In the genomic region with DNA sequence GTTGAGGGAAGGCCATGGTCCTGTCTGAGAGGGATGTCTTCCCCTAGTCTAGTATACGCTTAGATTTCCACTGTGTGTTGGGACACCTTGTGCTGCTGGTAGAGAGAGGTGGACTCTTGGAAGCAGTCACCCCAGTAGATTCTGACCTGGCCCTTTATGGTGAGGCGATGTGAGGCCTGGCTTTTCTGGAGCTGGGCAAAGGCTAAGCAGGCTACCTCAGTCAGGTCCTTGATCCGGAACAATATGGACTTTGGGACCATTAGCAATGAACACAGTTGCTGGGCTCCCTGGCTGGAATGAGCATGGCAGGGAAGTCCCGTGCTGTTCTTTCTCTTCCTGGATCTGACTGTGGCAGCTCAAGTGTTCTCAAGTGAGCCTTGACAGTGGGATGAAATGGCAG, we compare ENCODE assay signal across 27 mouse cellular contexts. TPM values are rescaled to one million over a fixed set of nuclear protein-coding genes. Genes with fewer than 3 reads are reported as not detected.
DNase-seq lines count a peak whose midpoint lies in the region; ATAC-seq and TF ChIP-seq lines count a peak whose summit lies in the region.
"Had no signal": no experiment of that assay in that cellular context is flagged by ENCODE, and none has a peak within 500 bp of the region (broad histone marks: within the 10 kb centered on the region; RNA-seq: fewer than 3 reads in every experiment).

No protein-coding gene starts in this region.

- H3K9ac ChIP-seq in intestine, embryonic 16.5 days (ENCODE audit: low read depth, low read length) = no peak overlapping the region
- no peak overlapping the region for H3K9ac ChIP-seq in kidney, embryonic 16.5 days (replicated peaks; ENCODE audit: low read length)
- H3K9ac ChIP-seq: heart, embryonic 13.5 days; hindbrain, embryonic 15.5 days; limb, embryonic 13.5 days; liver, embryonic 12.5 days; midbrain, embryonic 12.5 days; neural tube, embryonic 13.5 days; stomach, embryonic 15.5 days had no signal

- DNase-seq in kidney, adult 18-20 months = peak; percentile 63
- DNase-seq in kidney, postnatal 36 days = peak; percentile 66 to 89
- no peak for DNase-seq in left cerebral cortex, adult 2 months (ENCODE audit: extremely low spot score in 1 of 2, low spot score in 2 of 2)
- no peak for DNase-seq in cerebellum, postnatal 4 days (ENCODE audit: low spot score in 2 of 2)
- no peak for DNase-seq in gastrocnemius, adult 8-10 months (ENCODE audit: low spot score in 2 of 2)
- DNase-seq: adrenal gland, postnatal 25 days; B cell, adult 2 months; cerebellum, adult 18-20 months; cerebellum, postnatal 10 days; gastrocnemius, postnatal 10 days; heart, postnatal 10 days; lung, adult 18-20 months; right cerebral cortex, postnatal 14 days; thymus, postnatal 25 days had no signal

- H3K4me3 ChIP-seq in intestine, embryonic 16.5 days (ENCODE audit: low read length) = no peak overlapping the region
- no peak overlapping the region for H3K4me3 ChIP-seq in kidney, embryonic 16.5 days (ENCODE audit: low read length)
- H3K4me3 ChIP-seq in left cerebral cortex, adult 2 months = no peak overlapping the region
- H3K4me3 ChIP-seq: erythroblast, embryonic 14.5 days; heart, embryonic 13.5 days; hindbrain, embryonic 15.5 days; limb, embryonic 13.5 days; liver, embryonic 12.5 days; midbrain, embryonic 12.5 days; neural tube, embryonic 13.5 days; stomach, embryonic 15.5 days had no signal

- no peaks in the 10 kb centered on the region for H3K36me3 ChIP-seq in intestine, embryonic 16.5 days (ENCODE audit: control insufficient read depth, insufficient read depth, low read length)
- H3K36me3 ChIP-seq in kidney, embryonic 16.5 days (ENCODE audit: insufficient read depth, low read length) = no peaks in the 10 kb centered on the region
- H3K36me3 ChIP-seq: heart, embryonic 13.5 days; hindbrain, embryonic 15.5 days; limb, embryonic 13.5 days; liver, embryonic 12.5 days; midbrain, embryonic 12.5 days; neural tube, embryonic 13.5 days; stomach, embryonic 15.5 days had no signal

- H3K27me3 ChIP-seq in intestine, embryonic 16.5 days (replicated peaks; ENCODE audit: control insufficient read depth, insufficient read depth, low read length) = no peaks in the 10 kb centered on the region
- no peaks in the 10 kb centered on the region for H3K27me3 ChIP-seq in kidney, embryonic 16.5 days (ENCODE audit: insufficient read depth, low read length)
- H3K27me3 ChIP-seq: hindbrain, embryonic 15.5 days; limb, embryonic 13.5 days; stomach, embryonic 15.5 days had no signal

- H3K4me2 ChIP-seq in intestine, embryonic 16.5 days (ENCODE audit: low read depth, low read length) = no peak overlapping the region
- no peak overlapping the region for H3K4me2 ChIP-seq in kidney, embryonic 16.5 days (replicated peaks; ENCODE audit: low read depth, low read length)
- H3K4me2 ChIP-seq: heart, embryonic 13.5 days; hindbrain, embryonic 15.5 days; limb, embryonic 13.5 days; liver, embryonic 12.5 days; midbrain, embryonic 12.5 days; neural tube, embryonic 13.5 days; stomach, embryonic 15.5 days had no signal

- H3K9me3 ChIP-seq in intestine, embryonic 16.5 days (ENCODE audit: control insufficient read depth, low read length) = no peaks in the 10 kb centered on the region
- H3K9me3 ChIP-seq in kidney, embryonic 16.5 days (ENCODE audit: low read length) = no peaks in the 10 kb centered on the region
- H3K9me3 ChIP-seq: heart, embryonic 13.5 days; hindbrain, embryonic 15.5 days; limb, embryonic 13.5 days; liver, embryonic 12.5 days; midbrain, embryonic 12.5 days; neural tube, embryonic 13.5 days; stomach, embryonic 15.5 days had no signal

- no peak for TF ChIP-seq CTCF in left cerebral cortex, adult 2 months (IDR thresholded peaks at IDR 0.05)

- peak overlapping the region; percentile 84 for H3K27ac ChIP-seq in intestine, embryonic 16.5 days (ENCODE audit: low read length)
- peak overlapping the region; percentile 73 for H3K27ac ChIP-seq in kidney, embryonic 16.5 days (ENCODE audit: low read length)
- H3K27ac ChIP-seq in left cerebral cortex, adult 2 months = no peak overlapping the region
- H3K27ac ChIP-seq: heart, embryonic 13.5 days; hindbrain, embryonic 15.5 days; limb, embryonic 13.5 days; liver, embryonic 12.5 days; midbrain, embryonic 12.5 days; neural tube, embryonic 13.5 days; stomach, embryonic 15.5 days had no signal

- ATAC-seq in intestine, embryonic 16.5 days = peak; percentile 55
- ATAC-seq in kidney, embryonic 16.5 days (ENCODE audit: low FRiP score, low TSS enrichment) = no peak; the same call in 1 of the 2 replicates
- ATAC-seq: forebrain, embryonic 16.5 days; inflammation-experienced regulatory T-cells, adult 6 months; liver, embryonic 12.5 days; lung, postnatal 0 days had no signal

- peaks cover 9% of the 10 kb centered on the region; the same call in 1 of the 2 replicates for H3K4me1 ChIP-seq in intestine, embryonic 16.5 days (ENCODE audit: control insufficient read depth, insufficient read depth, low read length)
- peaks cover 13% of the 10 kb centered on the region for H3K4me1 ChIP-seq in kidney, embryonic 16.5 days (ENCODE audit: insufficient read depth, low read length)

- WGBS in intestine, embryonic 16.5 days = 81% methylated on average over 4 of the region's 4 CpGs
- 80% methylated on average over 4 of the region's 4 CpGs for WGBS in kidney, embryonic 16.5 days

- intact Hi-C loops in left cerebral cortex, adult 2 months (cut with DNase I) = no loop called here

RNA-seq across cellular contexts. Expression of a gene that starts 2.3 kb away (rescaled TPM):
- polyA plus RNA-seq in intestine, embryonic 16.5 days (2015; fragmentation: Nextera tagmentation; extraction: Ambion mirVana) = 65.3 and 73.7 TPM in 2 replicates
- polyA plus RNA-seq in kidney, embryonic 16.5 days (2015; fragmentation: Nextera tagmentation; extraction: Ambion mirVana) = 58.4 and 60.3 TPM in 2 replicates
- 10 to 100 TPM; 23.9 to 27.0 TPM for total RNA-seq in left cerebral cortex, adult 2 months (2021)
- 1 to 10 TPM; 4.6 to 5.5 (median 4.9) TPM for total RNA-seq in gastrocnemius, adult 8-10 months (2022)

Comparison
In these comparisons a context has a peak if more than half of its experiments do, and no peak if none do; other contexts are left out.
1. DNase-seq: peak in kidney, adult 18-20 months (single experiment) and kidney, postnatal 36 days (2 of 2); none in left cerebral cortex, adult 2 months (0 of 2), cerebellum, postnatal 4 days (0 of 2) and gastrocnemius, adult 8-10 months (0 of 2).